Mouse (Mus musculus) bone marrow macrophage, adult 2 months (primary cell): ENCODE data around the gene Mphosph9. TPM values are rescaled to one million over a fixed set of nuclear protein-coding genes. Genes with fewer than 3 reads are reported as not detected.
"Not testable (repeated sequence)": the region's sequence is repeated elsewhere in the genome, so short reads cannot be mapped to it uniquely, and the experiment has no call there.

Experiments
- H3K27ac ChIP-seq: 2 replicates; pipeline ENCODE4 v1.5.1; 2012; ENCODE audit warnings: low read depth, low read length; ENCODE audit not compliant: insufficient read depth
- H3K4me1 ChIP-seq: 2 replicates; pipeline ENCODE4 v1.6.1; 2012; ENCODE audit warnings: low read length; ENCODE audit not compliant: control insufficient read depth, insufficient read depth
- H3K4me3 ChIP-seq: 2 replicates; pipeline ENCODE4 v1.5.1; 2012; ENCODE audit warnings: mild to moderate bottlenecking, low read length, moderate library complexity; ENCODE audit not compliant: insufficient read depth
- CTCF ChIP-seq: IDR thresholded peaks from 2 replicates; pipeline ENCODE4 v1.5.1; 2012; ENCODE audit warnings: low read depth, mild to moderate bottlenecking, low read length, moderate library complexity
- POLR2A ChIP-seq: IDR thresholded peaks from 2 replicates; pipeline ENCODE4 v1.6.1; 2012; ENCODE audit warnings: mild to moderate bottlenecking, low read depth, low read length, borderline replicate concordance
- polyA plus RNA-seq: library from polyadenylated mRNA; stranded (reverse); fragments of >200 nt; gene quantifications from 2 replicates; pipeline ENCODE4 v1.2.4, GENCODE M21; 2012; ENCODE audit not compliant: missing spikeins, insufficient read depth, insufficient read length

Mphosph9 gene
- polyA plus RNA-seq, 1 experiment, result 7.2 TPM

DNA sequence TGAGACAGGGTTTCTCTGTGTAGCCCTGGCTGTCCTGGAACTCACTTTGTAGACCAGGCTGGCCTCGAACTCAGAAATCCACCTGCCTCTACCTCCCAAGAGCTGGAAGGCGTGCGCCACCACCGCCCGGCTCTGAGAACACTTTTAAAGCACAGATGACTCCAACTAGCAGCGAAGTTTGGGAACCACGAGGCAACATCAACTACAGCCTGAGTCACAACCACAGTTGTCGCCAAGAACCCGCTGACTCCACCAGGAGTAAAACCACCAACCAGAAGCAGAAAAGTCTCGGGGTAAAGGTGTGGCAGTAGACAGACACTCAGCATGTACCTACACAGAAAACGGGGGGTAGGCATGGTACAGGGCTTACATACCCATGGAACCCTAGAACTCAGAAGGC, 17.7 kb downstream of the Mphosph9 start:
- Histone ChIP-seq H3K27ac (no peak overlapping the region), H3K4me3 (no peak overlapping the region), H3K4me1 (no peaks in the 10 kb centered on the region)
- TF ChIP-seq CTCF, result no peak
- TF ChIP-seq POLR2A, result no peak

DNA sequence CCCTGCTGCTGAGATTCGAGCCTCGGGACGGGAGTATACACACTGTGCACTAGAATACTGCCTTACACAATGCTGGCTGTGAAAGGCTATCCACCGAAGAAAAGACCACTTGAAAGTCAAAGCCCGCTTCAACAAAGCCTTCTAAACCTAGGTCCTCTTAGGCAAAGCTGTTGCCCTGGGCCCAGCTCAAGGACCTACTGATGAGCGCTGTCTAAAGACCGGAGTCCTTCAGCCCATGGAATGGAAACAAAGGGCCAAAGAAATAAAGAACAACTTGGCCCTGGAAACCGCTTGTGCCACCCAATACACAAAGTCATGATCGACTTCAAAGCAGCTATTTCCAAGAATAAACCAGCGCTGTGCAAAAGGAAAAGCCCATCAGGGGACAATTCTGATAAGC, 18.6 kb downstream of the Mphosph9 start:
- Histone ChIP-seq H3K4me1 (no peaks in the 10 kb centered on the region), H3K4me3 (no peak overlapping the region), H3K27ac (no peak overlapping the region)
- TF ChIP-seq POLR2A (no peak), CTCF (no peak)

DNA sequence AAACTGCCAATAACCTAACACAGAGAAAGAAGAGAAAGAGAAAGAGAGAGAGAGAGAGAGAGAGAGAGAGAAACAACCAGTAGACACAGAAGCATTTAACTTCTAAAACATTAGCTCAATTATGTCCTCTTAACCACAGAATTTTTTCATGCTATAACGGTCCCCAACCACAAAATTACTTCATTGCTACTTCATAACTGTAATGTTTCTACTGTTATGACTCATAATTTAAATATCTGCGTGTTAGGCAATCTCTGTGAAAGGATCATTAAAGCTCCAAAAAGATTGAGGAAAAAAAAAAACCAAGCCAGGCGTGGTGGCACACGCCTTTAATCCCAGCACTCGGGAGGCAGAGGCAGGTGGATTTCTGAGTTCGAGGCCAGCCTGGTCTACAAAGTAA, 24.9 kb downstream of the Mphosph9 start:
- not testable (repeated sequence) for H3K4me1 ChIP-seq, H3K27ac ChIP-seq, H3K4me3 ChIP-seq

DNA sequence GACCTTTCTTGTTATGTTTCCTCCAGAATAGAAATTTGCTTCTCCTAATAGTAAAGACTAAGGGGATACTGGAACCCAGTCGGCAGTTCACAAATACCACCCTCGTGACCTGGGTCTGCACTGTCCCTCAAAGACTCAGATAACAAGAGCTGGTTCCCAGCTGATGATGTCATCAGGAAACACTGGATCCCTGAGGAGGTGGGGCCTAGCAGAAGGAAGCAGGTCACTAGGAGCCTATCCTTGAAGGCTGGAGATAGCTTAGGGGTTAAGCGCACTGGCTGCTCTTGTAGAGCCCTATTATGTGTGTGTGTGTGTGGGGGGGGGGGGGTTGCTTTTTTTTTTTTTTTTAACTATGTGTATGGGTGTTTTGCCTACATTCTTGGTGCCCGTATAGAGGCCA, 27.6 kb downstream of the Mphosph9 start:
- no peak overlapping the region for H3K27ac ChIP-seq
- TF ChIP-seq POLR2A, result no peak
- TF ChIP-seq CTCF, result no peak
- no peak overlapping the region for H3K4me3 ChIP-seq
- H3K4me1 ChIP-seq, result peaks cover 7% of the 10 kb centered on the region; the same call in 1 of the 2 replicates

DNA sequence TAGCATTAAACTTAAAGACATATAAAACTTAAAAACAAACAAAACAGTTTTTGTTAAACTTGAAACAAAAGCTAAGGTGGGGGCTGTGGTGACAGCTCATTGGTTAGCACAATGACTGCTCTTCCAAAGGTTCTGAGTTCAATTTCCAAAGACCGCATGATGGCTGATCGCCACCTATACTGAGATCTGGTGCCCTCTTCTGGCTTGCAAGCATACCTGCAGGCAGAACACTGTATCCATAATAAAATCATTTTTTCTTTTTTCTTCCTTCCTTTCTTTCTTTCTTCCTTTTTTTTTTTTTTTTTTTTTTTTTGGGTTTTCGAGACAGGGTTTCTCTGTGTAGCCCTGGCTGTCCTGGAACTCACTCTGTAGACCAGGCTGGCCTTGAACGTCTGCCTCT, 28.5 kb downstream of the Mphosph9 start:
- H3K4me1 ChIP-seq, H3K27ac ChIP-seq, H3K4me3 ChIP-seq: not testable (repeated sequence)
- peak; percentile 51; the same call in 1 of the 2 replicates for TF ChIP-seq CTCF

DNA sequence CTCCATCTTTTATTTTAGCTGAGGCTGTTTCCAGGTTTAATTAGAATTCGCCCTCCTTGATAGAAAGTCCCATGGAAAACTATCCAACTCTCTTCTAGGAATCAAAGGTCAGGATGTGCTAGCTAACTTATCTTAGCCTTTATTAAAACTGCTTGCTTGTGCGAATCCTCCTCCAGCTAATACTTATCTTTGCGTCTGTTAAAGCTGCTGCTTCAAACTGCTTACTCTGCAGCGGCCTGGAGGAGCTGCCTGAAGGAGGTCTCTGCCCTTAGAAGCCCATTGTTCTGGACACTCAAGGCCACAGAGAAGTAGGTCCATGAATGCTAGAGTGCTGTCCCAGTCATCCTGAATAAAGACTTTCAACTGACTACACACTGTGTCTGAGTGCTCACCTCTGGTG, 31.3 kb downstream of the Mphosph9 start:
- Histone ChIP-seq H3K4me1 (no peaks in the 10 kb centered on the region), H3K4me3 (no peak overlapping the region), H3K27ac (no peak overlapping the region)
- TF ChIP-seq CTCF, result no peak
- no peak for TF ChIP-seq POLR2A

DNA sequence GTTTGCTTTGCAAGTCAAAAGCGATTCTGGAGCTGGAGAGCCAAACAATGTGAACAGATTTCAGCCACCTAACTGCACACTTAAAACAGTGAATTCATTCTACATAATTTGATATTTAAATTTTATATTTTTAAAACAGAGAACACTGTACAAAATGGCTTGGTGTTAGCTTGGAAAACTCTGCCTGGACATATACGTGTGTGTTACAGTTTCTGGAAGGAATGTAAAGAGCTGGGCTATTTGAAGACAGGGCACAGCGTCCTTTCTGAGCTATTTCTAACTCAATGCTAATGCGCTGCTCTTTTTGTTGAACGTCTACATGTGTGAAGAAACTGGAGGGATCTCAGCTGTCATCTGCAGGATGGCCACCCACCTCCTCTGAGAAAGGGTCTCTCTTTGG, 33.8 kb downstream of the Mphosph9 start:
- TF ChIP-seq POLR2A (no peak), CTCF (no peak)
- Histone ChIP-seq H3K4me3 (no peak overlapping the region), H3K27ac (no peak overlapping the region), H3K4me1 (no peaks in the 10 kb centered on the region)

DNA sequence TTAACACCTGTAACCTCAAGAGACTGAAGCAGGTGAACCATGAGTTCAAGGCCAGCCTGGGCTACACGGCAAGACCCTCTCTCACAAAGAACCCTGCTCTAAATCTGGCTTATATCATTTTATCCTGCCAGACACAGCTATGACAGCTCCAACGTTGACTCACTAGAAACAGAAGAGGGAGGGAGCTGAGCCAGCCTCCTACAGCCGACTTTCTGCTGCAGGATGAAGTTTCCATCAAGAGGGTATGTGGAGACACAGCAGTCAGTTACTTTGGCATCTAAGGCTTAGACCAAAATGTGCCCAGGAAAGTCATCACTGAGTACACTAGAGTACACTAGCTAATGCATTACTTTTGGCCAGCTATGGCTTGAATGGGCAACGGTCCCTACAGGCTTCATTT, 37.6 kb downstream of the Mphosph9 start:
- TF ChIP-seq POLR2A (no peak), CTCF (no peak)
- H3K27ac ChIP-seq, result no peak overlapping the region
- H3K4me3 ChIP-seq, result no peak overlapping the region
- H3K4me1 ChIP-seq, result no peaks in the 10 kb centered on the region

DNA sequence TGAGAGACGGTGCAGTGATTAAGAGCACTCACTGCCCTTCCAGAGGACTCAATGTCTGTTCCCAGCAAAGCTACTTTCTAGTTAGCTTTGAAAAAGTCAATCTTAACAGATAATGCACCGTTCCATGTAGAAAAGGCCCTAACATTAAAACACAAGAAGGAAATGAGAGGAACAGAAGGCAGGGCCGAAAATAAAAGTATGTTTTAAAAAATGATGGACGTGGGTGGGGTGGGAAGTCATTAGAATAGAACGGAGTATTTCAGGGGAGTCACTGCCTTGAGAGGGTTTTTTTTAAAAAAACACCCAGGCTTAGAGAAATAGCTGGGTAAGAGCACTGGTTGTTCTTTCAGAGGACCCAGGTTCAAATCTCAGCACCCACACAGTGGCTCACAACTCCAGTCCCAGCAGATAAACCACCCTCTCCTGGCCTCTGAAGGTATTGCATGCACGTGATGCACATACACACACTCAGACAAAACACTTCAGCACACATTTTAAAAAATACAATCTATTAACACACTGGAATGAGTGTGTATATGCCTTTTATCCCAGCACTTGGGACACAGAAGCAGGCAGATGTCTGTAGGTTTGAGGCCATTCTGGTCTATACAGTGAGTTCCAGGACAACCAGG, 40.0 kb downstream of the Mphosph9 start:
- H3K4me3 ChIP-seq, result no peak overlapping the region
- H3K4me1 ChIP-seq, result no peaks in the 10 kb centered on the region
- no peak overlapping the region for H3K27ac ChIP-seq
- TF ChIP-seq CTCF, result no peak
- TF ChIP-seq POLR2A, result no peak

DNA sequence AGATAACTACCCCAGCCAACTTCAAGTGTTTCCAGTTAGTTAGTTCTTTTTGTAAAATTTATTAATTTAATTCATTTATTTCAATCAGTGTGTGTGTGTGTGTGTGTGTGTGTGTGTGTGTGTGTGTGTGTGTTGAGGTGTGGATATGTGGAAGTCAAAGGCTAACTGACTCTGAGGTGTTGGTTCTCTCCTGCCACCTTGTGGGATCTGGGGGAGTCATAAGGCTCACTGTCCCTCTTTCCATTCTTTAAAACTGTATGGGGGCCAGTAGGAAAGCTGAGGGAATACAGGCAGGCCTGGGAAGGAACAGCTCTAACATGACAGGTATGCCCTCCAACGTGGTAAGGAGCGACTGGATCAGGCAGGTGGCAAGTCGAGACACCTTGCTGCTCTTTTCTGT, 43.4 kb downstream of the Mphosph9 start:
- Histone ChIP-seq H3K4me1 (no peaks in the 10 kb centered on the region), H3K27ac (no peak overlapping the region), H3K4me3 (no peak overlapping the region)
- TF ChIP-seq CTCF (no peak), POLR2A (no peak)

DNA sequence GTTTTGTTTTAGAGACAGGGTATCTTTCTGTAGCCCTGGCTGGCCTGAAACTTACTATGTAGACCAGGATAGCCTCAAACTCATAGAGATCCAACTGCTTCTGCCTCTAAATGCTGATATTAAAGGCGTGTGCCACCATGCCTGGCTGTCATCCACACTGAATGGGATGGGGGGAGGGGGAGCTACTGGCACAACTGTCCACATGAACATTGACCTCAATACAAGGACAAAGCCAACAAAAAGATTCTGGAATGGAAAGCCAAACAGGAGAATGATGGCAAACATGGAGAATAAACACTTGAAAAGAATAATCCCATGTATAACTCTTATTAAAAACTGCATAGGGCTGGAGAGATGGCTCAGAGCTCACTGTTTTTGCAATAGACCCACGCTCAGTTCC, 44.9 kb downstream of the Mphosph9 start:
- TF ChIP-seq CTCF (no peak), POLR2A (no peak)
- H3K4me1 ChIP-seq, result no peaks in the 10 kb centered on the region
- H3K4me3 ChIP-seq, result no peak overlapping the region
- H3K27ac ChIP-seq, result no peak overlapping the region
